Mouse (Mus musculus) heart, postnatal 0 days (tissue): ENCODE measurements around the gene D630045J12Rik. TPM values are rescaled to one million over a fixed set of nuclear protein-coding genes. Genes with fewer than 3 reads are reported as not detected.

Experiments used
- ATAC-seq: fragments of 200-750 bp; cut with Nextera tagmentation; 2 replicates; pipeline ENCODE4 v1.8.0; 2017; ENCODE audit warnings: low read depth, moderate number of reproducible peaks, moderate library complexity; ENCODE audit not compliant: insufficient read depth
- DNase-seq: peaks from one replicate; pipeline ENCODE4 v3.0.0-alpha.2; 2016; ENCODE audit warnings: low spot score
- H3K27ac ChIP-seq: fragments of 300-500 bp; sonication (generic); 2 replicates; pipeline ENCODE4 v1.5.1; 2014; ENCODE audit warnings: low read depth, mild to moderate bottlenecking
- H3K27me3 ChIP-seq: fragments of 300-500 bp; sonication (generic); 2 replicates; pipeline ENCODE4 v1.6.1; 2014; ENCODE audit warnings: low read length, mixed read lengths; ENCODE audit not compliant: control insufficient read depth, insufficient read depth
- H3K36me3 ChIP-seq: fragments of 300-500 bp; sonication (generic); replicated peaks from 2 replicates; pipeline ENCODE4 v1.6.1; 2014; ENCODE audit warnings: low read length, mixed read lengths; ENCODE audit not compliant: control insufficient read depth, insufficient read depth
- H3K4me1 ChIP-seq: fragments of 300-500 bp; sonication (generic); 2 replicates; pipeline ENCODE4 v1.6.1; 2014; ENCODE audit warnings: antibody characterized with exemption; ENCODE audit not compliant: control insufficient read depth, insufficient read depth
- H3K4me2 ChIP-seq: fragments of 300-500 bp; sonication (generic); 2 replicates; pipeline ENCODE4 v1.6.1; 2014; ENCODE audit warnings: low read depth, mild to moderate bottlenecking, low read length, moderate library complexity
- H3K4me3 ChIP-seq: fragments of 300-500 bp; sonication (generic); 2 replicates; pipeline ENCODE4 v1.5.1; 2014; ENCODE audit warnings: low read depth, low read length
- H3K9ac ChIP-seq: fragments of 300-500 bp; sonication (generic); replicated peaks from 2 replicates; pipeline ENCODE4 v1.6.1; 2014; ENCODE audit warnings: low read depth, low read length, mixed read lengths
- H3K9me3 ChIP-seq: fragments of 300-500 bp; sonication (generic); replicated peaks from 2 replicates; pipeline ENCODE4 v1.6.1; 2016; ENCODE audit warnings: low read length; ENCODE audit not compliant: control insufficient read depth
- CTCF ChIP-seq: IDR thresholded peaks from 2 replicates; pipeline ENCODE4 v1.5.1; 2016; ENCODE audit warnings: antibody characterized with exemption, control low read depth, low read depth
- EP300 ChIP-seq: IDR thresholded peaks from 2 replicates; pipeline ENCODE4 v1.6.1; 2016; ENCODE audit warnings: antibody characterized with exemption, low read depth
- WGBS: fragments of 180-500 bp; shearing (Covaris S2); extraction: QIAGEN DNeasy Blood & Tissue Kit; methylation state at CpG from one replicate; pipeline ENCODE4 v1.1.7; 2014; 5-methylcytosine and 5-hydroxymethylcytosine counted together
- polyA plus RNA-seq: library from polyadenylated mRNA; unstranded; fragments of >200 nt; fragmentation: Nextera tagmentation; extraction: Ambion mirVana; gene quantifications from 2 replicates; pipeline ENCODE4 v1.2.1, GENCODE M21; 2015
- total RNA-seq: library from RNA; depleted of rRNA; stranded (reverse); fragments of >200 nt; gene quantifications from 2 replicates; pipeline ENCODE4 v1.2.3, GENCODE M21; 2014; ENCODE audit warnings: low replicate concordance

D630045J12Rik gene
- total and polyA plus RNA-seq, 2 experiments from 2014 or later, result 0.29 to 2.8 TPM

DNA sequence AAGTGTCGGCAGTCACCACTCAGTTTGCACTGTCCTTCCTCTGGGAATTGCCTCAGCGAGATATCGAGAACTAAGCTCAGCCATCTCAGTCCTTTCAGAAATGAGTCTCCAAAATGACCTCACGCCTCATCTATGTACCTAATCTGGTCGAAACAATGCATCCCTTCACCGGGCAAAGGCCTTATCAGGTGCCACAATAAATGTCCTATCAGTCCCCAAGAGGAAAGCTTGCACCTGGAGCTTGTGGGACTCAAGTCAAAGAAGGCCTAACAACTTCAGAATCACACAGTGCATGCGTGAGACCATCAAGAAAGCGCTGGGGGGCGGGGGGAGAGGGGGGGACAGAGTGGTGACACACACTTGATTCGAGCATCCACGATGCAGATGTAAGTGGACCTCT, 101.5 kb downstream of the D630045J12Rik start:
- Histone ChIP-seq H3K4me1 (no peaks in the 10 kb centered on the region), H3K27me3 (no peaks in the 10 kb centered on the region), H3K27ac (no peak overlapping the region), H3K9me3 (no peaks in the 10 kb centered on the region), H3K4me2 (no peak overlapping the region), H3K9ac (no peak overlapping the region), H3K36me3 (peaks cover 5% of the 10 kb centered on the region; the same call in 1 of the 2 replicates), H3K4me3 (no peak overlapping the region)
- WGBS, result 33% methylated on average over 11 of the region's 11 CpGs
- DNase-seq (no peak), ATAC-seq (no peak)
- TF ChIP-seq CTCF, result no peak
- TF ChIP-seq EP300, result no peak

DNA sequence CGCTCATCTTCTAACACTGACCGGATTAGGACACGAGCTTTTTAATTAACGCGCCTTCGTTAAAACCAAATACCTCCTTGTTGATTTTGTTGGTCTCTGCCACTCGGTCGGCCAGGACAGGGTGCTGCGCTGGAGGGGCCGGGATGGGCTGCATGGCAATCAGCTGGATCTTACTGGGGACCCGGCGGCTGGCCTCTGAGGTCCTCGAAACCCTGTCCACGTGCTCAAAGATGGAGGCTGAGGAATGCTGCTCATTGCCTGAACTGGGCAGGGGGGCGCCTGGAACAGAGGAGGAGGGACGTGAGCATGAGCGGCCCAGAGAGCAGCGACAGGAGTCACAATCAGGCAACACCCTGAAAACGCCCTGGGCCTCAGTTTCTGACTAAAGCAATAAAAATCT, 104.3 kb downstream of the D630045J12Rik start:
- DNase-seq (no peak), ATAC-seq (no peak)
- Histone ChIP-seq H3K4me1 (no peaks in the 10 kb centered on the region), H3K4me2 (no peak overlapping the region), H3K9me3 (no peaks in the 10 kb centered on the region), H3K4me3 (no peak overlapping the region), H3K27ac (no peak overlapping the region), H3K36me3 (peaks cover 5% of the 10 kb centered on the region; the same call in 1 of the 2 replicates), H3K9ac (no peak overlapping the region), H3K27me3 (no peaks in the 10 kb centered on the region)
- 90% methylated on average over 19 of the region's 19 CpGs for whole genome bisulfite sequencing
- TF ChIP-seq EP300 (no peak), CTCF (no peak)

DNA sequence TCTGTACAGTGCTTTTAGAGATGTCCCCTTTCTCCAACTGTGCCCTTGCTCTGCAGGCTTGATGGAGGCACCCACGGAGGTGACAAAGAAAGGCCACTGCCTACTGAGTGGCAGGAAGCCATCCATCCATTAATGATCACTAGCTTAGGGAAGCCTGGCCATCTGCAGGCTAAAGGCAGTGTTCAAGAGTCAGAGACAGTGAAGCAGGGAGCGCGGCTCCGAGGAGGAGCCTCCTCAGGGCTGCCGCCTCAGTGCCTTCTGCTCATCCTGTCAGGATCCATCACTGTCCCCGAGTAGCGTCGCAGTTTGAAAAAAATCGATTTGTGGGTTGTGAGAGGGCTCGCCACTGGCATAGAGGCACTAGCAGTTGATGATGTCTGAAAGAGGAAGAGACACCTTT, 105.2 kb downstream of the D630045J12Rik start:
- H3K9ac ChIP-seq, result no peak overlapping the region
- ATAC-seq, result no peak
- no peak for TF ChIP-seq CTCF
- WGBS, result 88% methylated on average over 10 of the region's 10 CpGs
- H3K4me1 ChIP-seq, result peaks cover 6% of the 10 kb centered on the region; the same call in 1 of the 2 replicates
- no peak overlapping the region for H3K4me2 ChIP-seq
- H3K36me3 ChIP-seq, result peaks cover 5% of the 10 kb centered on the region; the same call in 1 of the 2 replicates
- no peaks in the 10 kb centered on the region for H3K27me3 ChIP-seq
- no peaks in the 10 kb centered on the region for H3K9me3 ChIP-seq
- no peak overlapping the region for H3K27ac ChIP-seq
- no peak overlapping the region for H3K4me3 ChIP-seq
- no peak for DNase-seq

DNA sequence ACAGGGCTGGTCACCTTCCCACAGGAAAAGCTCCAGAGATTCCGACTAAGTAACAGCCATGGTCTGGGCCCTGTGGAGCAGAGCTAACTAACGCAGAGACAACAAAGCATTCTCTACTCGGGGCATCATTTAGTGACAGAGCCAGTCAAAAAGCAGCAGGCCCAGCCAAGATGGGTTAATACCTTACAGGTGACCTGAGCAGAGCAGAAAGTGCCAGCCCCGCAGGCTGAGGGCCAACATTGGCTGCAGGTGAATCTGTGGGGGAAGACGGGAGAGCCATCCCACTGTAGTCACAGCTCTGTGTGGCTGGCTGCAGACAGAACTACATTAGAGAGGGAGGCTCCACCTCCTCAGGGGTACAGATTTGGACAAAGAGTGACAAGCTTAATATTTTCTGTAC, 106.5 kb downstream of the D630045J12Rik start:
- H3K4me1 ChIP-seq, result peaks cover 6% of the 10 kb centered on the region; the same call in 1 of the 2 replicates
- H3K4me3 ChIP-seq, result no peak overlapping the region
- DNase-seq, result no peak
- TF ChIP-seq EP300 (no peak), CTCF (no peak)
- H3K27ac ChIP-seq, result no peak overlapping the region
- peaks cover 5% of the 10 kb centered on the region; the same call in 1 of the 2 replicates for H3K36me3 ChIP-seq
- no peak overlapping the region for H3K4me2 ChIP-seq
- WGBS, result 88% methylated on average over 5 of the region's 5 CpGs
- H3K9ac ChIP-seq, result no peak overlapping the region
- no peaks in the 10 kb centered on the region for H3K9me3 ChIP-seq
- no peaks in the 10 kb centered on the region for H3K27me3 ChIP-seq
- no peak for ATAC-seq

DNA sequence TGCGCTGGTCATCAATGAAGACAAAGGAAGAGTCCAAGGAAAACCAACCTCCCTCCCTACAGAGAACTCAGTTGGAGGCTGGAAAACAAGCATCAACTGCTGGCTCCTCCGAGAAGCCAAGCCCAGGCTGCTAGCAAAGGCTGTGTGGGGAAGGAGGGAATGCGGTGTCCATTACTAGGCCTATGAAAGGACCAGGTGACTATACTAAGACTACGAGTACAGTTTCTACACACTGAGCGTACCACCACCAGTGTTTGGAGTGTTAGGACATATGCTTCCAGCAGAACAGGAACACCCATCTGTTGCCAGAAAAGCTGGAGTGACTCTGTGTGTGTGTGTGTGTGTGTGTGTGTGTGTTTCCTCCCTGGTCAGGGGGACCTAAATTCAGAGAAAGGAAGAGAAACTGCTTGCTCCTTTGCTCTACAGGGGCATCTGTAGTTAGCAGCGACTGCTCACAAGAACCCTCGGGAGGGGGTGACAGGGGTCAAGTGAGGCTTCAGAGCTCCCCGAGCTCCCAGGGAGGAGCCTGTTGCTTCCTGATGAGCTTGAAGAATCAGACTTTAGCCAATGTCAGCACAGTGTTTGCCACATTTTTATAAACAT, 108.2 kb downstream of the D630045J12Rik start:
- DNase-seq (peak; percentile 27), ATAC-seq (no peak)
- Histone ChIP-seq H3K27me3 (no peaks in the 10 kb centered on the region), H3K4me1 (peaks cover 6% of the 10 kb centered on the region; the same call in 1 of the 2 replicates), H3K9ac (no peak overlapping the region), H3K27ac (0 out of 2 replicates have a peak overlapping the region, but pooled peaks have one; percentile 15), H3K9me3 (no peaks in the 10 kb centered on the region), H3K4me2 (no peak overlapping the region), H3K4me3 (no peak overlapping the region), H3K36me3 (peaks cover 5% of the 10 kb centered on the region; the same call in 1 of the 2 replicates)
- WGBS, result 63% methylated on average over 8 of the region's 8 CpGs
- no peak for TF ChIP-seq EP300
- TF ChIP-seq CTCF, result no peak
